Mouse (Mus musculus): ENCODE measurements around the gene Notch2.

The Notch2 gene

GRCm38 (mm10) chr3:98146471-98147410 lies 133.4 kb downstream of the Notch2 start:
- DNase-seq (ENCODE audit: extremely low read depth, low read depth), result no peak

- DNase-seq (ENCODE audit: extremely low read depth, low read depth), result no peak
Observed at GRCm38 (mm10) chr3:98147706-98148105, 134.4 kb downstream of the Notch2 start.

DNA sequence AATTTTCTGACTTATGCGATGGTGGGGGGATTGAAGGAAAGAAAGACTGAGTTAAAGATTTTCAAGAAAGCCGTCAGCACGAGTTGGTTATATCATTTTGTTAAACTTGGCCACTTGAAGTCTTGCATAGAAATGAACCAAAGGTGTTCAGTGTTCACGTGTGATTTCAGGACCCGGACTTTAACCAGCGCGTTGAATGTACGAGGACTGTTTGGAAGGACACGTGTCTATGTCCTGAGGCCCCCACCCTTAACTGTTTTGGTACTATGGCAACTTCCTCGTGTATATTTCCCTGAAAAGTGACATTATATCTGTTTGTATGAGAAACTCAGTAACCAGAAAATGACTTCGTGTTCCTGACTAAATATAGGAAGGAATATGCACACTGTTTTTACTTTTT lies 136.6 kb downstream of the Notch2 start:
- DNase-seq (ENCODE audit: extremely low read depth, low read depth), result no peak

DNA sequence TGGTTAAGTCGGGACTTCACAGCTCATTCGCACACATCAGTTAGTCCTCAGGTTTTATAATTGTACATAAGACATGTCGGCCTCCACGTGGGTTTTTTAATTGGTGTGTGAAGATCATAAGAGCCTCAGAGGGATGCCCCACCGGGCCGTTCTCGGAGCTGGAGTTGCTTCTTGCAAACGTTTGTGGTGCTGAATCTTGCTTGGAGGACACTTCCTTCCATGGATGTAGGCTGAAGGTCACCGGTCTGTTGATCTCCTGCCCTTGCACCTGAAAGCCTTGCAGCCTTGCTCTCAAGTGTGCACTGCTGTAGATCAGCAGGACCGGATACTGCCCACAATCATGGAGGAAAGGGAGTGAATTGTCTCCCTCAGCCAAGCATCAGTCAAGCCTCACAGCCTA lies 137.7 kb downstream of the Notch2 start:
- no peak for DNase-seq (ENCODE audit: extremely low read depth, low read depth)

- no peak for DNase-seq (ENCODE audit: extremely low read depth, low read depth)
Observed at GRCm38 (mm10) chr3:98153460-98153859, 140.1 kb downstream of the Notch2 start.

- no peak for DNase-seq (ENCODE audit: extremely low read depth, low read depth)
Observed at GRCm38 (mm10) chr3:98156158-98156557, 142.8 kb downstream of the Notch2 start.

DNA sequence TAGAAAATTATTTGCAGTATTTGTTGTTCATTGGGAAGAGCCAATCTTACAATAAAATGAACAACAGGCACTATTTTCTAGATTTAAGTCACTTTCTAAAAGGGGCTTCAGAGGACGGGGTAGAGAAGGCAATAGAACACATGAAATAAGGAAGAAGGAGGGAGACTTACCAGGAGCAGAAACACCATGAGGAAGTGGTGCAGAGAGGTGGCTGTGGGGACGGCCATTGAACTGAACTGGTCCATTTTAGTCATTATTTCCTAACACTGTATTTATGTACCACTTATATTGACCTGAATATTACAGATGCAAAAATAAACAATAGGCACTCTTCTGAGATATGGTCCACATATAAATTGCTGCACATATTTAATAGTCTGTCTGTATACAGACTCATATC lies 143.7 kb downstream of the Notch2 start:
- peak; percentile 48 for DNase-seq (ENCODE audit: extremely low read depth, low read depth)

DNA sequence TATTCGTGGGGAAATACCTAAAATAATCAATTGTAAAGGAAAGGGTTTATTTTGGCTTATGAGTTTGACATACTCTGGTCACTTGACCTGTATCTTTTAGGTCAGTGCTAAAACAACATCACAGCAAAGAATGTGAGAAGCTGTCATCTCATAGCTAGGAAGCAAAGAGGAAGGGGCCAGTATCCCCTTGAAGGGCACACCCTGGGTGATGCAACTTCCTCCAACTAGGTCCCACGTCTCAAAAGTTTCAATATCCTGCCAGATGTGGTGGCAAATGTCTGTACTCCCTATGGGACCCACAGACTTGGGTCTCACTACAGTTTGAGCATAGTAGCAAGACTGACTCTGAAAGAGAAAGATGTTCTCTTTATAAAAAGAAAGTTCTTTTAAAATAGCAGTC lies 144.3 kb downstream of the Notch2 start:
- peak; percentile 39 for DNase-seq (ENCODE audit: extremely low read depth, low read depth)

DNA sequence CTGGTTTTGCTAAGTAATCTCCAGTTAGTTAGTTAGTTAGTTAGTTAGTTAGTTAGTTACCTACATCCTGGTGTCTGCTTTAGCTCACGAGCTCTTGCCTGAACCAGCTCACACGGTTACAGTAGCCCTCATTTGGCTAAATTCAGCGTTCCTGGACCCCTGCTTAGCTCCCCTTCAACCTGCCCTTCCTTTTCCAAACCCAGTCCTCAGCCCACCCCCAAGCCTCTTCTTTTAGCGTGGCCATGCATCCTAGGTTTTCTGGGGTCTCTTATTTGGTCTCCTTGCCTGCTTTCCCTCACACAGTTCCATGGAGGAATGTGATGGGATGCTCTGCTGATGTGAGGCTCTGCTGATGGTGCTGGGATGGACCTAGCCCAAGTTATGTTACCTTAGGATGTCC lies 145.3 kb downstream of the Notch2 start:
- no peak for DNase-seq (ENCODE audit: extremely low read depth, low read depth)

DNA sequence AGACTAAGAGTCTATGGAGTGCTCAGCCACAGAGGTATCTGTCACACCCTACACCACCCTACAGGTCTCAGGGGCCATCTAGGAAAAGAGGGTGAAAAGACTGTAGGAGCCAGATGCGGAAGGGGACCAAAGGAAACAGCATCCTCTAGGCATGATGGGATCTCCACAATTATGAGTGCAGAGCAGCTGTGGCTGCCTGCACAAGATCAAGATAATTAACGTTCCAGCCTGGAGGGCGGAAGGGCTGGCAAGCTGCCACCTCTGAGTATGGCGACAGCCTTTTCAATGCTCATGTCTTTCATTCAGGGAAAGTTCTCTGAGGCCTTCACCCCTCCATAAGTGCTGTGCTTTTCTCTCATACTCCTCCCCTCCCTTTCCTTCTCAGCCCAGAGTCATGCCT lies 146.0 kb downstream of the Notch2 start:
- DNase-seq (ENCODE audit: extremely low read depth, low read depth), result peak; percentile 41

DNA sequence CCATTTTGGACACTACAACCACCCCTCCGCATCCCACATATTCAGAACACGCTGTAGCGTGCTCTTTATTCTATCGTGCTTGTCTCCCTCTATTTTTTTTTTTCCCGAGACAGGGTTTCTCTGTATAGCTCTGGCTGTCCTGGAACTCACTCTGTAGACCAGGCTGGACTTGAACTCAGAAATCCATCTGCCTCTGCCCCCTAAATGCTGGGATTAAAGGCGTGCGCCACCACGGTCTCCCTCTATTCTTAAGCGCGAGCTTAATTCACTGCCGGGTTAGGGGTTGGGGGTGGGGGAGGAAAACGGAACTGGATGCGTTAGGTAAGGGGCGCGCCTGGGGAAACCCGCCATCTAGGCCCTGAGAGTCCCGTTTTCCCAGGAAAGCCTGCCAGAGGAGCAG lies 147.0 kb downstream of the Notch2 start, which contains the start of gene Adam30:
Gene Adam30 (plus strand): TSS at position 301 of the 400 bp plus-strand sequence.
- DNase-seq (ENCODE audit: extremely low read depth, low read depth), result no peak

DNA sequence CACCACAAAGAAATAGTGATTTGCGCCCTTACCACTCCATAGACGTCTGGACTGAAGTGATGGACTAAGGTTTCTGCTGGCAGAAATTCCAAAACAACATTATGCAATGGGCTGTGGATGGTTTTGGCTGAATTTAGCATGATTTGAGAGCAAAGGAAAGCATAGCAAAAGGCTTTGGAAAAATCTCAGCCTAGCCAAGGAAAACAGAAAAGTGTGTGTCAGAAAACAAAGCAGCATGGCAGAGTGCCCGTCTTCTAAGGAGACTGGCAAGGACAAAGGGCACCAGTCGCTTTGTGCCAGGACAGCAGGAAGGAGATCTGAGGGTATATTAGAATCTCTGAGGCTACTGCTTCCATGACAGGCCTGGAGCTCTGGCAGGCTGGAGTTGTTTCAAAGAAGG lies 165.0 kb downstream of the Notch2 start:
- DNase-seq (ENCODE audit: extremely low read depth, low read depth), result no peak

DNA sequence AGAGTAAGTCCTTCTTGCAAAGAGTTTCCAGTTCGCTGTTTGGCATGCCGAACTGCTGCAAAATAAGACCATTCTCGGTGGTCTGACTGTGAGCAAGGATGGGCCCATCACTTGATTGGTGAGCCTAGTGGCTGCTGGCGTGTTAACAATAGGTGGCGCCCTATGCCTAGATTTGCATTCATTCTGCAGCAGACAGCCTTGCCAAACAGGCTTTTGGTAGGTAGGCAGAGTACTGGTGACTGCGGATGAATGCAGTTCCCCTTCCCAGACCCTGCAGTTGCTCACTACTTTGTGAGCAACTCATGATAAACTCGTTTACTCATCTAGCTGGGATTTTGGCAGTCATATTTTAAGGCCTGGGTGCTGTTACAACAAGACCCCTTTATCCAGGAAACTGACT lies 167.5 kb downstream of the Notch2 start:
- peak; percentile 76 for DNase-seq (ENCODE audit: extremely low read depth, low read depth)

DNA sequence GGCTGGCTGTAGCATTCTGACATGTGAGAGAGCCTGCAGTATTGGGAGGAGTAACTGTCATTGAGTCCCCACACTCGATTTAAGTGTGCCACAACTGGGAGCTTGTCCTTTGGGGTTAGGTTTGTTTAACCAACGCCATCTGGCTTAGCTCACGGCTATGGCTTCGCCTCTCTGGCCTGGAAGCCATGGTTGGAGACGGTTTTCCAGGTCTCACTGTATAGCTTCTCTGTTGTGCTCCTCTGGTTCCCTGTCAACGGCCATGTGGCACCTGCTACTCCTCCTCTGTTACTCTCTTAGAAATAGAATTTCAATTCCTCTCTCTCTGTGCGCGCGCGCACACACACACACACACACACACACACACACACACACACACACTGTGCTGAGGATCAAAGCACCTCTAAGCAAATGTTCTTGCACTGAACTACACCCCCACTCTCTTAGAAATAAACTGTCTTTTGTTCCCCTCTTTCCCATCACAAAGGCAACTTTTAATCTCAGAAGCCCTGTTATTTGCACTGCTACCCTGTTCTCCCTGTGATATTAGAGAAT lies 171.9 kb downstream of the Notch2 start:
- no peak for DNase-seq (ENCODE audit: extremely low read depth, low read depth)

- DNase-seq (ENCODE audit: extremely low read depth, low read depth), result no peak
Observed at GRCm38 (mm10) chr3:98187777-98188176, 174.4 kb downstream of the Notch2 start.

DNA sequence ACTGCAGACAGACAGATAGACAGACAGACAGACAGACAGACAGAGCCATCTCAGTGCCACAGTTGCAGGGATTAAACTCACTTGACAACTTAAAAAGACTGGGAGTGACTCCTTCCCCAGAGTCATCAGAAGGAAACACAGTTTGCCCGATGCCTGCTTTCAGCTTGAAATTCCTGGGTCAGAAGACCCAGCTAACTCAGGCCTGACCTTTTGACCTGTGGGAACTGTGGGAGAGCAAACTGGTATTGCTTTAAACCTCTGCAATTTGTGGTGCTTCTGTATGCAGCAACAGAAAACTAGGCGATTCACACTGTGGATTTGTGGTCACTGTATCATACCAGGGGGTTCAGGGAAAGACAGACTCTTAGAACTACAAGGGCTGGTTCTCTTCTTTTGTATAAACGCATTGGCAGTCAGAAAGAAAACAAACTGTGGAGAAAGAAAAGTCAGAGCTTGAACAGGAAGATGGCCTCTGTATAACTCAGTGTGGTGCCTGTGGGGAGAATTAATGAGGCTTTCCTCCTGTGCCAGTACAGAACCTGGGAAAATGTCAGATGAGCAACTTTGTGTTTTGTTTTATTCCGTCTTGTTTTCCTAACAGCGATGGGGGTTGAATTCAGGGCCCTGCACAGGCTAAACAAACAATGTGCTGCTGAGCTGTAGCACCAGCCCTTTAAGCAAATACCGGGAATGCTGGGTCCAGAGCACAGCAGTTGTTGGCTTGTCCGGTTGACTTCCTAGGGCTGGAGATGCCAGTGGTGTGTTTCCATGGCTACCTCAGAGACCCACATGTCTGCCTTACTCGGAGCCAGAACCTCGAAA lies 184.6 kb downstream of the Notch2 start:
- DNase-seq (ENCODE audit: extremely low read depth, low read depth), result no peak

DNA sequence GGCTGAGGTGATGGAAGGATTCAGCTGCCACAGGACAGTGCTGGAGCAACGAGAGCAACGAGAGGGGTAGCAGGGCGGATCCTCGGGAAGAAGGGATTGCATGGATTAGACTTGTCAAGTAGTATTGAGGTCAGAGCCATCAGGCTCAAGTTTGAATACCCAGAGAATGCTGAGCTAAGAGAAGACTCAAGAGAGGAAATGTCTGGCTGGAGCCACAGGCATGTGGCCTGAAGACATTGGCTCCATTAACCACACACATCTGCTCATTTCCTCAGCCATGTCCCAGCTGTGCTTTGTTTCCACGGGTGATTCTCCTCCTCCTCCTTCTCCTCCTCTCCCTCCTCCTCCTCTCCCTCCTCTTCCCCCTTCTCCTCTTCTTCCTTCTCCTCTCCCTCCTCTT lies 186.4 kb downstream of the Notch2 start:
- DNase-seq (ENCODE audit: extremely low read depth, low read depth), result no peak
